Mouse (Mus musculus): ENCODE measurements around the gene Srgn.

Srgn gene

GRCm38 (mm10) chr10:62527351-62527750, at the start of gene Srgn:
Gene Srgn, minus strand, starts transcription at chr10:62527451.
- DNase-seq (ENCODE audit: low spot score), result no peak

GRCm38 (mm10) chr10:62575001-62575400, 47.8 kb upstream of the Srgn start:
- DNase-seq (ENCODE audit: low spot score), result no peak

- DNase-seq (ENCODE audit: low spot score), result no peak
Measured at GRCm38 (mm10) chr10:62570126-62570871, 43.0 kb upstream of the Srgn start.

- no peak for DNase-seq (ENCODE audit: low spot score)
Measured at GRCm38 (mm10) chr10:62568861-62569260, 41.6 kb upstream of the Srgn start.

- no peak for DNase-seq (ENCODE audit: low spot score)
Measured at GRCm38 (mm10) chr10:62557736-62558135, 30.5 kb upstream of the Srgn start.

GRCm38 (mm10) chr10:62556558-62556901, 29.3 kb upstream of the Srgn start:
- no peak for DNase-seq (ENCODE audit: low spot score)

GRCm38 (mm10) chr10:62555705-62556557, 28.7 kb upstream of the Srgn start:
- no peak for DNase-seq (ENCODE audit: low spot score)

- DNase-seq (ENCODE audit: low spot score), result no peak
Measured at GRCm38 (mm10) chr10:62553611-62554091, 26.4 kb upstream of the Srgn start.

GRCm38 (mm10) chr10:62550787-62551300, 23.6 kb upstream of the Srgn start:
- DNase-seq (ENCODE audit: low spot score), result no peak

- DNase-seq (ENCODE audit: low spot score), result peak; percentile 86
Measured at GRCm38 (mm10) chr10:62549523-62550166, 22.4 kb upstream of the Srgn start.

GRCm38 (mm10) chr10:62546441-62546840, 19.2 kb upstream of the Srgn start:
- DNase-seq (ENCODE audit: low spot score), result no peak

- no peak for DNase-seq (ENCODE audit: low spot score)
Measured at GRCm38 (mm10) chr10:62545759-62546158, 18.5 kb upstream of the Srgn start.

GRCm38 (mm10) chr10:62544316-62544715, 17.1 kb upstream of the Srgn start:
- no peak for DNase-seq (ENCODE audit: low spot score)

GRCm38 (mm10) chr10:62543399-62543808, 16.2 kb upstream of the Srgn start:
- no peak for DNase-seq (ENCODE audit: low spot score)

GRCm38 (mm10) chr10:62542928-62543327, 15.7 kb upstream of the Srgn start:
- DNase-seq (ENCODE audit: low spot score), result no peak

- DNase-seq (ENCODE audit: low spot score), result no peak
Measured at GRCm38 (mm10) chr10:62542507-62542906, 15.3 kb upstream of the Srgn start.

GRCm38 (mm10) chr10:62541499-62541898, 14.2 kb upstream of the Srgn start:
- DNase-seq (ENCODE audit: low spot score), result no peak

GRCm38 (mm10) chr10:62540800-62541199, 13.5 kb upstream of the Srgn start:
- no peak for DNase-seq (ENCODE audit: low spot score)

GRCm38 (mm10) chr10:62534509-62534908, 7.3 kb upstream of the Srgn start:
- no peak for DNase-seq (ENCODE audit: low spot score)

GRCm38 (mm10) chr10:62532832-62533231, 5.6 kb upstream of the Srgn start:
- DNase-seq (ENCODE audit: low spot score), result no peak

- DNase-seq (ENCODE audit: low spot score), result peak; percentile 58
Measured at GRCm38 (mm10) chr10:62530183-62530582, 2.9 kb upstream of the Srgn start.

GRCm38 (mm10) chr10:62522346-62522950, 4.8 kb downstream of the Srgn start:
- DNase-seq (ENCODE audit: low spot score), result no peak
